Mouse (Mus musculus) ovary, adult 18-20 months (tissue): ENCODE results near the gene Rnf43.

ENCODE experiments used
- DNase-seq: peaks from one replicate; pipeline ENCODE4 v3.0.0; 2022; ENCODE audit warnings: low spot score, mixed read lengths

Rnf43 gene

GRCm38 (mm10) chr11:87747312-87747711, 84.8 kb downstream of the Rnf43 start:
- no peak for DNase-seq

GRCm38 (mm10) chr11:87747716-87748115, 85.2 kb downstream of the Rnf43 start:
- no peak for DNase-seq

- DNase-seq = no peak
Observed at GRCm38 (mm10) chr11:87748132-87749119, 85.9 kb downstream of the Rnf43 start.

GRCm38 (mm10) chr11:87749192-87750042, 86.9 kb downstream of the Rnf43 start:
- no peak for DNase-seq

- no peak for DNase-seq
Observed at GRCm38 (mm10) chr11:87750043-87750421, 87.5 kb downstream of the Rnf43 start.

GRCm38 (mm10) chr11:87750521-87750920, 88.0 kb downstream of the Rnf43 start:
- DNase-seq = no peak

GRCm38 (mm10) chr11:87751031-87751430, 88.5 kb downstream of the Rnf43 start:
- DNase-seq = no peak

GRCm38 (mm10) chr11:87751491-87751966, 89.0 kb downstream of the Rnf43 start:
- no peak for DNase-seq

- no peak for DNase-seq
Observed at GRCm38 (mm10) chr11:87752307-87752706, 89.8 kb downstream of the Rnf43 start.

- DNase-seq = no peak
Observed at GRCm38 (mm10) chr11:87753255-87753654, 90.7 kb downstream of the Rnf43 start.

GRCm38 (mm10) chr11:87753891-87754501, 91.5 kb downstream of the Rnf43 start:
- DNase-seq = no peak

GRCm38 (mm10) chr11:87754603-87755002, 92.1 kb downstream of the Rnf43 start:
- DNase-seq = no peak

GRCm38 (mm10) chr11:87755360-87756017, 93.0 kb downstream of the Rnf43 start:
- no peak for DNase-seq

GRCm38 (mm10) chr11:87756251-87756820, 93.8 kb downstream of the Rnf43 start:
- DNase-seq = no peak

- no peak for DNase-seq
Observed at GRCm38 (mm10) chr11:87757001-87757954, 94.8 kb downstream of the Rnf43 start.

GRCm38 (mm10) chr11:87758161-87758911, 95.8 kb downstream of the Rnf43 start:
- DNase-seq = no peak

GRCm38 (mm10) chr11:87758957-87759608, 96.6 kb downstream of the Rnf43 start:
- DNase-seq = no peak

- DNase-seq = no peak
Observed at GRCm38 (mm10) chr11:87759609-87760005, 97.1 kb downstream of the Rnf43 start.
